Mouse (Mus musculus) MEL (cell line): Measurements from ENCODE around the gene Atp4b. TPM values are rescaled to one million over a fixed set of nuclear protein-coding genes. Genes with fewer than 3 reads are reported as not detected.

Experiments used
- DNase-seq: peaks from one replicate; pipeline ENCODE4 v3.0.0; 2011; ENCODE audit warnings: low read depth, low spot score
- H3K27ac ChIP-seq: 2 replicates; pipeline ENCODE4 v1.5.1; 2012; ENCODE audit warnings: low read depth, mild to moderate bottlenecking, control low read depth, low read length, moderate library complexity; ENCODE audit not compliant: control insufficient read depth
- H3K27me3 ChIP-seq, 2 experiments: fragments of 150-350 bp in 1 of 2; sonication (generic) in 1 of 2; 2 replicates each; pipeline ENCODE4 v1.6.1; 2012; ENCODE audit warnings: low read length in 2 of 2, mild to moderate bottlenecking in 2 of 2, improper control_type of control experiment in 1 of 2, moderate library complexity in 1 of 2; ENCODE audit not compliant: insufficient read depth in 2 of 2, control insufficient read depth in 1 of 2
- H3K36me3 ChIP-seq, 2 experiments: 2 replicates each; pipeline ENCODE4 v1.6.1; 2012 to 2014; ENCODE audit warnings: low read length in 2 of 2, improper control_type of control experiment in 1 of 2, inconsistent platforms in 1 of 2, mild to moderate bottlenecking in 1 of 2; ENCODE audit not compliant: insufficient read depth in 2 of 2, control insufficient read depth in 1 of 2
- H3K4me1 ChIP-seq, 2 experiments: fragments of 150-350 bp in 1 of 2; sonication (generic) in 1 of 2; 2 replicates each; pipeline ENCODE4 v1.6.1; 2012; ENCODE audit warnings: low read length in 2 of 2, improper control_type of control experiment in 1 of 2, mild to moderate bottlenecking in 1 of 2; ENCODE audit not compliant: insufficient read depth in 2 of 2, control insufficient read depth in 1 of 2
- H3K4me3 ChIP-seq, 2 experiments: fragments of 150-350 bp in 1 of 2; sonication (generic) in 1 of 2; 2 replicates each; pipeline ENCODE4 v1.5.1; 2012; ENCODE audit warnings: low read depth in 2 of 2, low read length in 2 of 2, mild to moderate bottlenecking in 2 of 2, moderate library complexity in 2 of 2, control low read depth in 1 of 2, improper control_type of control experiment in 1 of 2; ENCODE audit not compliant: control insufficient read depth in 1 of 2, insufficient read depth in 1 of 2
- H3K79me2 ChIP-seq: 2 replicates; pipeline ENCODE4 v1.6.1; 2012; ENCODE audit warnings: mild to moderate bottlenecking, low read length, moderate library complexity; ENCODE audit not compliant: control insufficient read depth, poor library complexity, insufficient read depth
- H3K9ac ChIP-seq: 2 replicates; pipeline ENCODE4 v1.6.1; 2012; ENCODE audit warnings: low read depth, mild to moderate bottlenecking, control low read depth, low read length, moderate library complexity; ENCODE audit not compliant: control insufficient read depth, poor library complexity, severe bottlenecking
- H3K9me3 ChIP-seq: fragments of 150-350 bp; sonication (generic); replicated peaks from 2 replicates; pipeline ENCODE4 v1.6.1; 2012; ENCODE audit warnings: mild to moderate bottlenecking, low read length, improper control_type of control experiment, moderate library complexity; ENCODE audit not compliant: insufficient read depth
- BHLHE40 ChIP-seq: IDR thresholded peaks from 2 replicates; pipeline ENCODE4 v1.6.1; 2012; ENCODE audit warnings: low read depth, mild to moderate bottlenecking, inconsistent platforms, low read length, improper control_type of control experiment, borderline replicate concordance
- CHD1 ChIP-seq: IDR thresholded peaks from 2 replicates; pipeline ENCODE4 v1.6.1; 2012; ENCODE audit warnings: low read depth, mild to moderate bottlenecking, inconsistent platforms, low read length, improper control_type of control experiment
- CTCF ChIP-seq, 3 experiments: IDR thresholded peaks in 2 of 3; conservative IDR thresholded peaks in 1 of 3; 2 replicates each; pipeline ENCODE4 v1.5.1; 2011 to 2012; ENCODE audit warnings: low read length in 3 of 3, low read depth in 2 of 3, mild to moderate bottlenecking in 2 of 3, improper control_type of control experiment in 1 of 3, inconsistent platforms in 1 of 3, mixed read lengths in 1 of 3, moderate library complexity in 1 of 3; ENCODE audit not compliant: control insufficient read depth in 1 of 3, insufficient read depth in 1 of 3, poor library complexity in 1 of 3, severe bottlenecking in 1 of 3
- E2F4 ChIP-seq: IDR thresholded peaks from 2 replicates; pipeline ENCODE4 v1.6.1; 2011; ENCODE audit warnings: low read depth, low read length, improper control_type of control experiment, borderline replicate concordance
- GABPA ChIP-seq: IDR thresholded peaks from 2 replicates; pipeline ENCODE4 v1.6.1; 2012; ENCODE audit warnings: low read depth, mild to moderate bottlenecking, inconsistent platforms, low read length, improper control_type of control experiment, moderate library complexity
- HCFC1 ChIP-seq: IDR thresholded peaks from 2 replicates; pipeline ENCODE4 v1.6.1; 2012; ENCODE audit warnings: low read depth, mild to moderate bottlenecking, inconsistent platforms, low read length, improper control_type of control experiment, moderate library complexity
- JUND ChIP-seq: IDR thresholded peaks from 2 replicates; pipeline ENCODE4 v1.6.1; 2011; ENCODE audit warnings: low read depth, mild to moderate bottlenecking, improper control_type of control experiment, low read length
- MAX ChIP-seq: IDR thresholded peaks from 2 replicates; pipeline ENCODE4 v1.6.1; 2011; ENCODE audit warnings: low read length, improper control_type of control experiment
- MAZ ChIP-seq: IDR thresholded peaks from 2 replicates; pipeline ENCODE4 v1.6.1; 2012; ENCODE audit warnings: low read depth, mild to moderate bottlenecking, inconsistent platforms, low read length, improper control_type of control experiment
- MXI1 ChIP-seq: IDR thresholded peaks from 2 replicates; pipeline ENCODE4 v1.6.1; 2011; ENCODE audit warnings: mild to moderate bottlenecking, low read depth, low read length, improper control_type of control experiment
- POLR2AphosphoS2 ChIP-seq: IDR thresholded peaks from 2 replicates; pipeline ENCODE4 v1.6.1; 2011; ENCODE audit warnings: low read length, improper control_type of control experiment
- RAD21 ChIP-seq: IDR thresholded peaks from 2 replicates; pipeline ENCODE4 v1.6.1; 2011; ENCODE audit warnings: mild to moderate bottlenecking, low read depth, low read length, improper control_type of control experiment
- SIN3A ChIP-seq: IDR thresholded peaks from 2 replicates; pipeline ENCODE4 v1.6.1; 2012; ENCODE audit warnings: low read length, improper control_type of control experiment, inconsistent platforms
- SMC3 ChIP-seq: IDR thresholded peaks from 2 replicates; pipeline ENCODE4 v1.6.1; 2011; ENCODE audit warnings: low read depth, low read length, improper control_type of control experiment
- UBTF ChIP-seq: IDR thresholded peaks from 2 replicates; pipeline ENCODE4 v1.6.1; 2012; ENCODE audit warnings: low read depth, mild to moderate bottlenecking, inconsistent platforms, low read length, improper control_type of control experiment, moderate library complexity, borderline replicate concordance; ENCODE audit not compliant: insufficient read depth
- USF2 ChIP-seq, 2 experiments: IDR thresholded peaks; 2 replicates each; pipeline ENCODE4 v1.6.1; 2011 to 2012; ENCODE audit warnings: improper control_type of control experiment in 2 of 2, low read length in 2 of 2, borderline replicate concordance in 1 of 2, inconsistent platforms in 1 of 2, low read depth in 1 of 2, mild to moderate bottlenecking in 1 of 2; ENCODE audit not compliant: insufficient read depth in 1 of 2
- ZC3H11A ChIP-seq: IDR thresholded peaks from 2 replicates; pipeline ENCODE4 v1.6.1; 2012; ENCODE audit warnings: low read depth, mild to moderate bottlenecking, inconsistent platforms, low read length, improper control_type of control experiment
- ZKSCAN1 ChIP-seq: IDR thresholded peaks from 2 replicates; pipeline ENCODE4 v1.6.1; 2012; ENCODE audit warnings: low read depth, mild to moderate bottlenecking, inconsistent platforms, low read length, improper control_type of control experiment, moderate library complexity
- polyA plus RNA-seq, 2 experiments: library from polyadenylated mRNA; stranded (reverse) in 1 of 2; unstranded in 1 of 2; fragments of >175 nt in 1 of 2; fragments of >200 nt in 1 of 2; gene quantifications; 2 replicates each; pipeline versions ENCODE4 v1.2.1 to v1.2.4; 2012; ENCODE audit warnings: low replicate concordance in 2 of 2, low read depth in 1 of 2; ENCODE audit not compliant: insufficient read length in 2 of 2, insufficient read depth in 1 of 2, missing spikeins in 1 of 2
- total RNA-seq: library from RNA; depleted of rRNA; stranded (reverse); fragments of 300-350 nt; gene quantifications from 2 replicates; pipeline ENCODE4 v1.2.3, GENCODE M21; 2012

Atp4b gene
- total and polyA plus RNA-seq, 3 experiments, result 0.08 to 0.14 TPM; not detected in 1

DNA sequence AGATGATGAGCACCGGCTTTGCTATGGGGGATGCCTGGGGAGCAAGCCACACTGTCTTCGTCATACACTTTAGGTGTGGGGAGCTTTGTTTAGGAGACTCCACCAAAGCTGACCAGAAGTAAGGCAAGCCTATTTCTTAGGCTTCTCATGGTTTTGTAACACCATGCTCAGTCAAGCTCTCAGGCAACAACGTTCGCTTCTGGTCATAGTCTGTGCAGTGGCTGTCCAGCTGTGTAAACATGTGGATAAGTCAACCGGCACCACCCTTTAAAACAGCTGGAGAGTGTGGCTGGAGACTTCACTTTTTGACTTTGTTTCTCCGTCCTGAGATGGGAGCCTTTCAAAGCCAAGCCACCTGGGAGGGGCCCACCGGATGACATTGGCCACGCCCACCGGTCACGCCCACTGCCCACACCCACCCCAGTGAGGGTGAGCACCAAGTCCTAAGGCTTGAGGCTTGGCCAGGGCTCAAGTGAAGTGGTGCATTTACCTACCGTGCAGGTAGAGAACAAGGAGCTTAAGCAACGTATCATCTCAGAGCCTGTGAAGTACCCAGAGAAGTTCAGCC, 17.3 kb upstream of the Atp4b start:
- Histone ChIP-seq H3K79me2 (no peaks in the 10 kb centered on the region), H3K27me3 (peaks cover 4 to 5% of the 10 kb centered on the region in 2 experiments; a peak in 3 of 4 replicates), H3K9me3 (no peaks in the 10 kb centered on the region), H3K27ac (no peak overlapping the region), H3K4me3 (no peak overlapping the region), H3K36me3 (no peaks in the 10 kb centered on the region), H3K4me1 (no peaks in the 10 kb centered on the region), H3K9ac (no peak overlapping the region)
- no peak for TF ChIP-seq ZKSCAN1
- no peak for TF ChIP-seq USF2 (IDR thresholded peaks at IDR 0.05; ENCODE audit: borderline replicate concordance in 1 of 2, insufficient read depth in 1 of 2, low read depth in 1 of 2, low read length in 2 of 2)
- TF ChIP-seq MAZ, result no peak
- TF ChIP-seq JUND, result no peak
- TF ChIP-seq HCFC1, result no peak
- no peak for DNase-seq

- peak; percentile 65 for DNase-seq
- H3K36me3 ChIP-seq, result no peaks in the 10 kb centered on the region
- TF ChIP-seq SMC3, result peak; percentile 87
- TF ChIP-seq MXI1, result no peak
- no peak for TF ChIP-seq UBTF
- TF ChIP-seq POLR2AphosphoS2, result no peak
- TF ChIP-seq RAD21, result peak; percentile 79
- peak; percentile 86 to 89 (median 87) for TF ChIP-seq CTCF (IDR thresholded peaks at IDR 0.05 in 2 of 3, conservative IDR thresholded peaks at IDR 0.05 in 1 of 3; ENCODE audit: control insufficient read depth in 1 of 3, insufficient read depth in 1 of 3, low read depth in 2 of 3, low read length in 3 of 3, poor library complexity in 1 of 3, severe bottlenecking in 1 of 3)
- TF ChIP-seq MAX, result no peak
- no peak for TF ChIP-seq GABPA
- no peak for TF ChIP-seq BHLHE40
- TF ChIP-seq E2F4, result no peak
- no peak for TF ChIP-seq CHD1
- TF ChIP-seq SIN3A, result no peak
- TF ChIP-seq ZC3H11A, result peak; percentile 63
- TF ChIP-seq MAZ, result no peak
- TF ChIP-seq, all 39 proteins: peak for 4
- Histone ChIP-seq H3K4me1 (no peaks in the 10 kb centered on the region), H3K4me3 (no peak overlapping the region), H3K79me2 (no peaks in the 10 kb centered on the region), H3K27me3 (peaks cover 4% of the 10 kb centered on the region in 2 experiments; a peak in 3 of 4 replicates), H3K9ac (no peak overlapping the region), H3K27ac (no peak overlapping the region), H3K9me3 (no peaks in the 10 kb centered on the region)
Measured at GRCm38 (mm10) chr8:13412891-13413558, 16.4 kb upstream of the Atp4b start.
